Mouse (Mus musculus) intestine, embryonic 16.5 days (tissue): ENCODE results near the gene Krtap4-2. TPM values are rescaled to one million over a fixed set of nuclear protein-coding genes. Genes with fewer than 3 reads are reported as not detected.
"Not testable (repeated sequence)": the region's sequence is repeated elsewhere in the genome, so short reads cannot be mapped to it uniquely, and the experiment has no call there.

Source experiments
- ATAC-seq: fragments of 200-750 bp; cut with Nextera tagmentation; 2 replicates; pipeline ENCODE4 v1.8.0; 2017; ENCODE audit warnings: moderate TSS enrichment, moderate library complexity
- H3K27ac ChIP-seq: fragments of 300-500 bp; sonication (generic); 2 replicates; pipeline ENCODE4 v1.5.1; 2014; ENCODE audit warnings: mild to moderate bottlenecking, low read length
- H3K27me3 ChIP-seq: fragments of 300-500 bp; sonication (generic); replicated peaks from 2 replicates; pipeline ENCODE4 v1.6.1; 2014; ENCODE audit warnings: low read length, control low read depth, mixed read lengths; ENCODE audit not compliant: control insufficient read depth, insufficient read depth
- H3K36me3 ChIP-seq: fragments of 300-500 bp; sonication (generic); 2 replicates; pipeline ENCODE4 v1.6.1; 2014; ENCODE audit warnings: low read length, control low read depth; ENCODE audit not compliant: control insufficient read depth, insufficient read depth
- H3K4me1 ChIP-seq: fragments of 300-500 bp; sonication (generic); 2 replicates; pipeline ENCODE4 v1.6.1; 2014; ENCODE audit warnings: low read length, control low read depth, mixed read lengths; ENCODE audit not compliant: control insufficient read depth, insufficient read depth
- H3K4me2 ChIP-seq: fragments of 300-500 bp; sonication (generic); 2 replicates; pipeline ENCODE4 v1.6.1; 2014; ENCODE audit warnings: low read depth, low read length, control low read depth
- H3K4me3 ChIP-seq: fragments of 300-500 bp; sonication (generic); 2 replicates; pipeline ENCODE4 v1.5.1; 2014; ENCODE audit warnings: mild to moderate bottlenecking, low read length
- H3K9ac ChIP-seq: fragments of 300-500 bp; sonication (generic); 2 replicates; pipeline ENCODE4 v1.6.1; 2014; ENCODE audit warnings: low read depth, low read length
- H3K9me3 ChIP-seq: fragments of 300-500 bp; sonication (generic); 2 replicates; pipeline ENCODE4 v1.6.1; 2016; ENCODE audit warnings: low read length, control low read depth; ENCODE audit not compliant: control insufficient read depth
- WGBS: fragments of 180-500 bp; shearing (Covaris S2); extraction: QIAGEN DNeasy Blood & Tissue Kit; methylation state at CpG from one replicate; pipeline ENCODE4 v1.1.7; 2014; 5-methylcytosine and 5-hydroxymethylcytosine counted together
- polyA plus RNA-seq: library from polyadenylated mRNA; unstranded; fragments of >200 nt; fragmentation: Nextera tagmentation; extraction: Ambion mirVana; gene quantifications from 2 replicates; pipeline ENCODE4 v1.2.1, GENCODE M21; 2015

The Krtap4-2 gene
- polyA plus RNA-seq, 1 experiment from 2014 or later: not detected

- not testable (repeated sequence) for H3K9me3 ChIP-seq, H3K27ac ChIP-seq, H3K9ac ChIP-seq, H3K4me1 ChIP-seq, ATAC-seq, H3K36me3 ChIP-seq, H3K4me2 ChIP-seq, H3K27me3 ChIP-seq, H3K4me3 ChIP-seq
- 83% methylated on average over 9 of the region's 9 CpGs for WGBS
Measured at GRCm38 (mm10) chr11:99643635-99644139, 8.8 kb upstream of the Krtap4-2 start, which contains the start of gene Krtap4-7. TSS of gene Krtap4-7 (minus strand) at chr11:99644089.

- H3K27ac ChIP-seq: no peak overlapping the region
- H3K36me3 ChIP-seq: no peaks in the 10 kb centered on the region
- no peak for ATAC-seq
- H3K4me3 ChIP-seq: no peak overlapping the region
- no peak overlapping the region for H3K9ac ChIP-seq
- no peaks in the 10 kb centered on the region for H3K4me1 ChIP-seq
- H3K27me3 ChIP-seq: no peaks in the 10 kb centered on the region
- whole genome bisulfite sequencing: 34% methylated on average over 1 of the region's 1 CpGs
- no peaks in the 10 kb centered on the region for H3K9me3 ChIP-seq
- H3K4me2 ChIP-seq: no peak overlapping the region
Measured at GRCm38 (mm10) chr11:99640926-99641325, 6.0 kb upstream of the Krtap4-2 start.

- H3K4me3 ChIP-seq: no peak overlapping the region
- no peak for ATAC-seq
- H3K36me3 ChIP-seq: no peaks in the 10 kb centered on the region
- H3K27me3 ChIP-seq: no peaks in the 10 kb centered on the region
- no peak overlapping the region for H3K27ac ChIP-seq
- no peaks in the 10 kb centered on the region for H3K9me3 ChIP-seq
- H3K4me2 ChIP-seq: no peak overlapping the region
- H3K4me1 ChIP-seq: no peaks in the 10 kb centered on the region
- WGBS: 81% methylated on average over 1 of the region's 1 CpGs
- no peak overlapping the region for H3K9ac ChIP-seq
Measured at GRCm38 (mm10) chr11:99637086-99637485, 2.2 kb upstream of the Krtap4-2 start.

- no peak overlapping the region for H3K4me2 ChIP-seq
- no peaks in the 10 kb centered on the region for H3K27me3 ChIP-seq
- H3K9me3 ChIP-seq: no peaks in the 10 kb centered on the region
- no peaks in the 10 kb centered on the region for H3K4me1 ChIP-seq
- 71% methylated on average over 2 of the region's 2 CpGs for WGBS
- no peak overlapping the region for H3K4me3 ChIP-seq
- no peak overlapping the region for H3K9ac ChIP-seq
- H3K27ac ChIP-seq: no peak overlapping the region
- no peak for ATAC-seq
- H3K36me3 ChIP-seq: no peaks in the 10 kb centered on the region
Measured at GRCm38 (mm10) chr11:99633293-99633692, 1.6 kb downstream of the Krtap4-2 start.

GRCm38 (mm10) chr11:99630890-99631289, 4.0 kb downstream of the Krtap4-2 start:
- no peaks in the 10 kb centered on the region for H3K27me3 ChIP-seq
- no peak overlapping the region for H3K4me3 ChIP-seq
- no peaks in the 10 kb centered on the region for H3K9me3 ChIP-seq
- H3K27ac ChIP-seq: no peak overlapping the region
- H3K4me1 ChIP-seq: no peaks in the 10 kb centered on the region
- H3K36me3 ChIP-seq: no peaks in the 10 kb centered on the region
- H3K4me2 ChIP-seq: no peak overlapping the region
- WGBS: 59% methylated on average over 3 of the region's 3 CpGs
- no peak for ATAC-seq
- H3K9ac ChIP-seq: no peak overlapping the region

GRCm38 (mm10) chr11:99628138-99628537, 6.7 kb downstream of the Krtap4-2 start, which contains the start of gene Krtap4-1:
TSS of gene Krtap4-1 (minus strand) at chr11:99628238.
- Histone ChIP-seq H3K9me3 (no peaks in the 10 kb centered on the region), H3K4me2 (no peak within 1 kb of the TSS), H3K27ac (no peak within 1 kb of the TSS), H3K4me3 (no peak within 1 kb of the TSS), H3K9ac (no peak within 1 kb of the TSS), H3K4me1 (no peaks in the 10 kb centered on the region), H3K27me3 (no peaks in the 10 kb centered on the region), H3K36me3 (no peaks in the 10 kb centered on the region)
- WGBS: 79% methylated on average over 4 of the region's 4 CpGs
- ATAC-seq: no peak

- WGBS: 76% methylated on average over 2 of the region's 2 CpGs
- H3K9ac ChIP-seq: no peak within 1 kb of the TSS
Measured at GRCm38 (mm10) chr11:99620335-99620734, 14.5 kb downstream of the Krtap4-2 start, which contains the start of gene Gm11562. TSS of gene Gm11562 (minus strand) at chr11:99620435.

GRCm38 (mm10) chr11:99614796-99615363, 20.0 kb downstream of the Krtap4-2 start, which contains the start of gene Krtap2-4:
TSS of gene Krtap2-4 (minus strand) at chr11:99614846.
- ATAC-seq: peak; percentile 74
- H3K27ac ChIP-seq: no peak within 1 kb of the TSS
- WGBS: 65% methylated on average over 3 of the region's 3 CpGs
- H3K27me3 ChIP-seq: no peaks in the 10 kb centered on the region
- H3K4me3 ChIP-seq: no peak within 1 kb of the TSS
- H3K9ac ChIP-seq: no peak within 1 kb of the TSS
- H3K36me3 ChIP-seq: no peaks in the 10 kb centered on the region
- H3K4me1 ChIP-seq: no peaks in the 10 kb centered on the region
- no peaks in the 10 kb centered on the region for H3K9me3 ChIP-seq
- no peak within 1 kb of the TSS for H3K4me2 ChIP-seq

More at GRCm38 (mm10) chr11:99620335-99620734, 14.5 kb downstream of the Krtap4-2 start, which contains the start of gene Gm11562:
- H3K4me3 ChIP-seq: no peak within 1 kb of the TSS
- no peaks in the 10 kb centered on the region for H3K36me3 ChIP-seq
- H3K4me2 ChIP-seq: no peak within 1 kb of the TSS
- H3K27ac ChIP-seq: no peak within 1 kb of the TSS
- no peaks in the 10 kb centered on the region for H3K9me3 ChIP-seq
- H3K4me1 ChIP-seq: no peaks in the 10 kb centered on the region
- no peaks in the 10 kb centered on the region for H3K27me3 ChIP-seq
- no peak for ATAC-seq

GRCm38 (mm10) chr11:99610089-99610488, 24.8 kb downstream of the Krtap4-2 start, which contains the start of gene Gm11937:
TSS of gene Gm11937 (minus strand) at chr11:99610189.
- not testable (repeated sequence) for H3K4me1 ChIP-seq, H3K9ac ChIP-seq, ATAC-seq, H3K9me3 ChIP-seq, H3K4me3 ChIP-seq, H3K27ac ChIP-seq, H3K36me3 ChIP-seq, H3K27me3 ChIP-seq, H3K4me2 ChIP-seq
- WGBS: 61% methylated on average over 1 of the region's 2 CpGs
